Mouse (Mus musculus): ENCODE measurements at regions not wholly inside any gene's neighbourhood (a gene's known extent, or its start where the extent isn't known, plus 50 kb on each side); places are given as distances from the start of the nearest gene placed in this dataset.

DNA sequence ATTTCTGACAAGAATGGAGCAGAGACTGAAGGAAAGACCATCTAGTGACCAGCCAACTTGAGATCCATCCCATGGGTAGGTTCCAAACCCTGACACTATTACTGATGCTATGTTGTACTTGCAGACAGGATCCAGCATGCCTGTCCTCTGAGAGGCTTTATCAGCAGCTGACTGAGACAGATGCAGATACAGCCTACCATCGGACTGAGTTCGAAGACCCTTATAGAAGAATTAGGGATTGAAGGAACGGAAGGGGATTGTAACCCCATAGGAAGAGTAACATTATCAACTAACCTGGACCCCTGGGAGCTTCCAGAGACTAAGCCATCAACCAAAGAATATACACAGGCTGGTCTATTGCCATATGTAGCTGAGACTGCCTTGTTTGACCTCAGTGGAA, 183.1 kb upstream of the Adcy2 start:
- no peak for ATAC-seq
- WGBS: 85% methylated on average over 3 of the region's 3 CpGs

DNA sequence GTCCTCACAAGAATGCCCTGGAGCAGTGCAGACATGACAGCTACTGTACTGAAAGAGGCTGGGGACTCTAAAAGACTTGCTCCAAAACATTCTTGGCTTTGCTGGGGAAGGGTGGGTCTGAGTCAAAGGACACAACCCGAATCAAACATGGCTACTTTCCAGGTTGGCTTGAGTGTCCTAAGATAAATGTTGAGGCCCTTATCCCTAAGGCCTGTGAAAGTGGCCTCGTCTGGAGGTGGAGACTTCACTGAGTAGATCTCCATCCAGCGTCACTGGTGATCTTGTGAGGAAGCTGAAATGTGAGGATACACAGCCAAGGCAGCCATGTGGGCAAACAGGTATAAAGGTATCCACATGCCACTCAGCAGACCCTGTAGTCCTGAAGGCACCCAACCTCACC, 191.3 kb upstream of the Adcy2 start:
- Histone ChIP-seq H3K9ac (ENCODE audit: low read depth, low read length) (no peak overlapping the region), H3K27ac (ENCODE audit: low read depth, low read length) (no peak overlapping the region), H3K4me2 (replicated peaks; ENCODE audit: low read depth) (no peak overlapping the region), H3K4me1 (replicated peaks; ENCODE audit: control insufficient read depth, insufficient read depth, low read length) (no peaks in the 10 kb centered on the region), H3K36me3 (ENCODE audit: control insufficient read depth, insufficient read depth) (no peaks in the 10 kb centered on the region), H3K9me3 (ENCODE audit: control insufficient read depth) (no peaks in the 10 kb centered on the region), H3K27me3 (replicated peaks; ENCODE audit: control insufficient read depth, insufficient read depth, low read length) (no peaks in the 10 kb centered on the region), H3K4me3 (ENCODE audit: low read depth, low read length) (no peak overlapping the region)
- no peak for ATAC-seq
- no peak for TF ChIP-seq CTCF (IDR thresholded peaks at IDR 0.05; ENCODE audit: low read depth)
- 60% methylated on average over 3 of the region's 3 CpGs for WGBS

More for the DNA sequence above, 183.1 kb upstream of the Adcy2 start:
- no peaks in the 10 kb centered on the region for H3K36me3 ChIP-seq (ENCODE audit: control insufficient read depth, insufficient read depth)
- H3K4me3 ChIP-seq (ENCODE audit: low read depth, low read length): no peak overlapping the region
- no peaks in the 10 kb centered on the region for H3K9me3 ChIP-seq (ENCODE audit: control insufficient read depth)
- no peak overlapping the region for H3K4me2 ChIP-seq (replicated peaks; ENCODE audit: low read depth)
- no peaks in the 10 kb centered on the region for H3K4me1 ChIP-seq (replicated peaks; ENCODE audit: control insufficient read depth, insufficient read depth, low read length)
- H3K27ac ChIP-seq (ENCODE audit: low read depth, low read length): no peak overlapping the region
- H3K27me3 ChIP-seq (replicated peaks; ENCODE audit: control insufficient read depth, insufficient read depth, low read length): no peaks in the 10 kb centered on the region
- no peak overlapping the region for H3K9ac ChIP-seq (ENCODE audit: low read depth, low read length)
- no peak for TF ChIP-seq CTCF (IDR thresholded peaks at IDR 0.05; ENCODE audit: low read depth)

DNA sequence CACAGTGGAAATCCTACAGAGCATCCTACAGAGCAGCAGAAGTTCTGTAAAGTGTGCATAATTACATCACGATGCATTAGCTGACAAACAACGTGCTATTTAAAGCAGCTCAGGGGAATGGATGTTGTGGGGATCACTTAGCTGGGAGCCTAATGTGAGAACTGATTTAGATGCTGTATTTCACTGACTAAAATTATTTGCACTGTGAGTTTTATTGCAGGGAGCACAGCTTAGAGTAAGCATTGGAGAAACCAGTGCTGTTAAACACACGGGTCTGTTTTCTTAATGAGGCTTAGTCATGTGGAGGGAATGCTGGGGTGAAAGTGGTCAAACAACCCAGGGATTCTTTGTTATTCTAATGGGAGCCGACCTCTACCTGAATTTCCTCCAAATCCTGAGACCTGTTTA, 197.1 kb upstream of the Adcy2 start:
- ATAC-seq: no peak
- 6% methylated on average over 4 of the region's 4 CpGs for WGBS
- H3K4me2 ChIP-seq (replicated peaks; ENCODE audit: low read depth): no peak overlapping the region

DNA sequence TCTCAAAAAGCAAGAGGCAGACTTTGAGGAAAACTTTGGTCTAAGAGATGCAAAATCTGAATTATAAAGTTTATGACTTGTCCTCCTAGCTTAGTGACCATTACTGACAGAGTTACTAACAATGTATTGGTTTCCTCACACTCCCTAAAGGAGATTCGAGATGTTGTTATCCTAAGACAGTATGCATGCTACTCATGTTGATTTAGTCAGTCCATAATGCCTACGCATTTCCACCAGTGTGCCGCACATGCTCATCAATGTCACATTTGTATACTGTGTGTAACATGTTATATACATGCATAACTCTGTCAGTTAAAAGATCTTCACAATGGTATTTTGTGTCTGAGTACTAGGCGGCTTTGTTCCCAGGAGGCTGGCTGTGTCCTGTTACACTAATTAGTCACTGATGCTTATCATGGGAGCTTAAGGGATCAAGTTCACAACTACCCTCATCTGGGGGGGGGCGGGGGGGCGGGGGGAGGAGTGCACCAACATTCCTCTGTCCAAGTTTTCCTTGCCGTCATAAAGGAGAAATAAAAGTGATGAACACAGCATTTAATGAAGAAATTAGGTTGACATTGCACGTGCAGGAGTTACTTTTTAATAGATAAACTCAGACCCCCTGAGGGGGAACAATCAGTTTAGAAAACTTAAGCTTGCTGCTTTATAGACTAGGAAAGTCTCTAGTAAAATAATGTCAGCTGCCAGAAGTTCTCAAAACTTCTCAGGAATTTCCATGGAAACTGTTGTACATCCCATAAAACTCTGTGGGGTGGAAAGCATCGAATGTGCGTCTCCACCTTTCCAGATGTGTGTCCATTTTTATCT, 208.6 kb upstream of the Adcy2 start:
- no peak for ATAC-seq
- no peaks in the 10 kb centered on the region for H3K4me1 ChIP-seq (replicated peaks; ENCODE audit: control insufficient read depth, insufficient read depth, low read length)
- no peaks in the 10 kb centered on the region for H3K27me3 ChIP-seq (replicated peaks; ENCODE audit: control insufficient read depth, insufficient read depth, low read length)
- H3K9me3 ChIP-seq (ENCODE audit: control insufficient read depth): no peaks in the 10 kb centered on the region
- WGBS: 68% methylated on average over 10 of the region's 10 CpGs
- no peak for TF ChIP-seq CTCF (IDR thresholded peaks at IDR 0.05; ENCODE audit: low read depth)
- H3K27ac ChIP-seq (ENCODE audit: low read depth, low read length): no peak overlapping the region
- no peak overlapping the region for H3K9ac ChIP-seq (ENCODE audit: low read depth, low read length)
- H3K4me3 ChIP-seq (ENCODE audit: low read depth, low read length): no peak overlapping the region
- no peaks in the 10 kb centered on the region for H3K36me3 ChIP-seq (ENCODE audit: control insufficient read depth, insufficient read depth)
- no peak overlapping the region for H3K4me2 ChIP-seq (replicated peaks; ENCODE audit: low read depth)

More for the DNA sequence above, 197.1 kb upstream of the Adcy2 start:
- H3K27ac ChIP-seq (ENCODE audit: low read depth, low read length): no peak overlapping the region
- no peaks in the 10 kb centered on the region for H3K4me1 ChIP-seq (replicated peaks; ENCODE audit: control insufficient read depth, insufficient read depth, low read length)
- H3K4me3 ChIP-seq (ENCODE audit: low read depth, low read length): no peak overlapping the region
- no peaks in the 10 kb centered on the region for H3K27me3 ChIP-seq (replicated peaks; ENCODE audit: control insufficient read depth, insufficient read depth, low read length)
- no peaks in the 10 kb centered on the region for H3K36me3 ChIP-seq (ENCODE audit: control insufficient read depth, insufficient read depth)
- no peak overlapping the region for H3K9ac ChIP-seq (ENCODE audit: low read depth, low read length)
- no peak for TF ChIP-seq CTCF (IDR thresholded peaks at IDR 0.05; ENCODE audit: low read depth)
- no peaks in the 10 kb centered on the region for H3K9me3 ChIP-seq (ENCODE audit: control insufficient read depth)

DNA sequence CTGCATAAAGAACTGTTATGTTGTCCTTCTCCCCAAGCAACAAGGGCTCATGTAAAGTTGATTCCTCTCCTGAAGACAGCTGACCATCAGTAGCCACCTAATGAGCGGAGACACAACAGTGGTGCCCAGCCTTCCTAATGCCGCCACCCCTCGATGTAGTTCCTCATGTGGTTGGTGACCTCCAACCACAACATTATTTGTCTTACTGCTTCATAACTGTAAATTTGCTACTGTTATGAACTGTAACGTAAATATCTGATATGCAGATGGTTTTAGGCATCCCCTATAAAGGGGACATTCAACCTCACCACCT, 209.2 kb upstream of the Adcy2 start:
- no peak for ATAC-seq
- Histone ChIP-seq H3K4me1 (replicated peaks; ENCODE audit: control insufficient read depth, insufficient read depth, low read length) (no peaks in the 10 kb centered on the region), H3K9ac (ENCODE audit: low read depth, low read length) (no peak overlapping the region), H3K9me3 (ENCODE audit: control insufficient read depth) (no peaks in the 10 kb centered on the region), H3K27ac (ENCODE audit: low read depth, low read length) (no peak overlapping the region), H3K4me2 (replicated peaks; ENCODE audit: low read depth) (no peak overlapping the region), H3K36me3 (ENCODE audit: control insufficient read depth, insufficient read depth) (no peaks in the 10 kb centered on the region), H3K27me3 (replicated peaks; ENCODE audit: control insufficient read depth, insufficient read depth, low read length) (no peaks in the 10 kb centered on the region), H3K4me3 (ENCODE audit: low read depth, low read length) (no peak overlapping the region)
- no peak for TF ChIP-seq CTCF (IDR thresholded peaks at IDR 0.05; ENCODE audit: low read depth)
- 81% methylated on average over 4 of the region's 4 CpGs for WGBS

DNA sequence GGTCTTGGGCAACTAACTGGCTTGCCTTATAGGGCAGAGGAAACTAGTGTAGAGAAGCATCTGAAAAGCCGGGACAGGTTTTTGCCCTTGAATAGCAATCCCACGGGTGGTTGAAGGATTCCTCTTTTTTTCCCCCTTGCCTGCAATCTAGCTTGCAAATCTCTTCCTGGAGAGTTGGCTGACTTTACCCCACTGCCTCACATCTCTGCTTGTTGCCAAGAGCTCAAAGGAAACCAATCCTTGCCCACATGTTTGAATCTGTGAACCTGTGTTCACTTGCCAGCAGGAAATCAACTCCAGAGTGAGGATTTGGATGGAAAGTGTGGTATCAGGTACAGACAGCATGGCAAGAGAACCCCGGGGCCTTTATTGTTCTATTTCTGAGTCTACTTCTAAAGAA, 217.2 kb upstream of the Adcy2 start:
- Histone ChIP-seq H3K4me3 (ENCODE audit: low read depth, low read length) (no peak overlapping the region), H3K36me3 (ENCODE audit: control insufficient read depth, insufficient read depth) (no peaks in the 10 kb centered on the region), H3K27ac (ENCODE audit: low read depth, low read length) (no peak overlapping the region), H3K4me1 (replicated peaks; ENCODE audit: control insufficient read depth, insufficient read depth, low read length) (no peaks in the 10 kb centered on the region), H3K4me2 (replicated peaks; ENCODE audit: low read depth) (no peak overlapping the region), H3K27me3 (replicated peaks; ENCODE audit: control insufficient read depth, insufficient read depth, low read length) (no peaks in the 10 kb centered on the region), H3K9me3 (ENCODE audit: control insufficient read depth) (no peaks in the 10 kb centered on the region), H3K9ac (ENCODE audit: low read depth, low read length) (no peak overlapping the region)
- no peak for TF ChIP-seq CTCF (IDR thresholded peaks at IDR 0.05; ENCODE audit: low read depth)
- no peak for ATAC-seq
- WGBS: 78% methylated on average over 3 of the region's 3 CpGs

All from intestine, postnatal 0 days (tissue).